Mouse (Mus musculus) G1E (cell line): ENCODE results near the gene Cdhr5. TPM values are rescaled to one million over a fixed set of nuclear protein-coding genes. Genes with fewer than 3 reads are reported as not detected.
A peak's percentile ranks its signal among the peaks of the same experiment; 100 is the strongest.

ENCODE experiments used
- ATAC-seq: 2 replicates; pipeline ENCODE4 v1.8.0; 2016; ENCODE audit warnings: mild to moderate bottlenecking; ENCODE audit not compliant: insufficient number of reproducible peaks, poor library complexity, low FRiP score, severe bottlenecking; ENCODE audit errors: extremely low read depth
- DNase-seq: peaks from one replicate; pipeline ENCODE4 v3.0.0; 2012; ENCODE audit warnings: low spot score
- H3K27me3 ChIP-seq: 2 replicates; pipeline ENCODE4 v1.6.1; 2012; ENCODE audit warnings: mild to moderate bottlenecking, low read length, inconsistent platforms; ENCODE audit not compliant: insufficient read depth
- H3K36me3 ChIP-seq: replicated peaks from 2 replicates; pipeline ENCODE3; 2012; ENCODE audit warnings: mild to moderate bottlenecking, inconsistent platforms
- H3K4me1 ChIP-seq: 2 replicates; pipeline ENCODE4 v1.6.1; 2012; ENCODE audit warnings: low read depth, low read length, inconsistent platforms, mixed read lengths; ENCODE audit not compliant: insufficient read depth
- H3K4me3 ChIP-seq: 2 replicates; pipeline ENCODE4 v1.5.1; 2012; ENCODE audit warnings: low read depth, mild to moderate bottlenecking, inconsistent platforms, low read length, moderate library complexity, mixed read lengths
- H3K9me3 ChIP-seq: replicated peaks from 2 replicates; pipeline ENCODE4 v1.6.1; 2012; ENCODE audit warnings: inconsistent platforms
- CTCF ChIP-seq: IDR thresholded peaks from 2 replicates; pipeline ENCODE4 v1.5.1; 2012; ENCODE audit warnings: low read depth, low read length, inconsistent platforms, mixed read lengths
- GATA1 ChIP-seq: IDR thresholded peaks from 2 replicates; pipeline ENCODE4 v1.6.1; 2012; ENCODE audit warnings: borderline replicate concordance, low read length, inconsistent platforms, mixed read lengths
- GATA2 ChIP-seq: IDR thresholded peaks from 2 replicates; pipeline ENCODE4 v1.6.1; 2012; ENCODE audit warnings: low read depth, low read length, inconsistent platforms, borderline replicate concordance
- POLR2AphosphoS5 ChIP-seq: IDR thresholded peaks from 2 replicates; pipeline ENCODE4 v1.6.1; 2012; ENCODE audit warnings: low read depth, low read length, inconsistent platforms; ENCODE audit not compliant: insufficient replicate concordance
- TAL1 ChIP-seq: conservative IDR thresholded peaks from 2 replicates; pipeline ENCODE4 v1.6.1; 2012; ENCODE audit warnings: low read depth, low read length, inconsistent platforms, mixed read lengths
- polyA plus RNA-seq: library from polyadenylated mRNA; stranded (reverse); fragments of >175 nt; gene quantifications from 2 replicates; pipeline ENCODE4 v1.2.3, GENCODE M21; 2012
- total RNA-seq, 2 experiments: library from RNA; stranded (forward) in 1 of 2; stranded (reverse) in 1 of 2; fragments of 200-1000 nt in 1 of 2; fragments of >200 nt in 1 of 2; fragmentation: Nextera tagmentation in 1 of 2; gene quantifications; 2 replicates each; pipeline ENCODE4 v1.2.3; 2014 to 2017

The Cdhr5 gene
- total and polyA plus RNA-seq, 3 experiments: 0.05 TPM; not detected in 2

- Histone ChIP-seq H3K9me3 (no peaks in the 10 kb centered on the region), H3K4me3 (peak within 1 kb of the TSS; percentile 100), H3K4me1 (peaks cover 40% of the 10 kb centered on the region), H3K27me3 (no peaks in the 10 kb centered on the region), H3K36me3 (peaks cover 40% of the 10 kb centered on the region)
- ATAC-seq (peak; percentile 80), DNase-seq (peak; percentile 91)
- no peak for TF ChIP-seq TAL1
- TF ChIP-seq CTCF: peak; percentile 96
Observed at GRCm38 (mm10) chr7:141228279-141229067, 48.1 kb downstream of the Cdhr5 start, which contains the start of gene Phrf1. Phrf1 (plus strand) TSS chr7:141228784.

DNA sequence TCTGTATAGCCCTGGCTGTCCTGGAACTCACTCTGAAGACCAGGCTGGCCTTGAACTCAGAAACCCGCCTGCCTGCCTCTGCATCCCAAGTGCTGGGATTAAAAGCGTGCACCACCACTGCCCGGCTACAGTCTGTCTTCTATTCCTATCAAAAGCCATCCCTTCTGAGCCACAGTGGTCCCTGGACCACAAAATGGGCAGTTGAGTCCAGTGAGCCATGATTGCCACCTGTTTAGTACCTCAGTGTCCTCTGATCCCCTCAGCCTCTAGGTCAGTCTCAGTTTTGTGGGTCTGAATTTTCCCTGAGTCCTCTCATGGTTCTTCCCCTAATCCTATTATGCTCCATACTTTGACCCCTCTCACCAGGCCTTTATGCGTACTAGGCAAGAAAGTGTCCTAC is 48.8 kb downstream of the Cdhr5 start:
- ATAC-seq (no peak), DNase-seq (no peak)
- H3K4me1 ChIP-seq: peaks cover 41% of the 10 kb centered on the region
- no peaks in the 10 kb centered on the region for H3K27me3 ChIP-seq
- H3K36me3 ChIP-seq: peaks cover 34% of the 10 kb centered on the region
- H3K4me3 ChIP-seq: no peak overlapping the region; the same call in 1 of the 2 replicates
- no peak for TF ChIP-seq TAL1
- no peak for TF ChIP-seq POLR2AphosphoS5
- no peak for TF ChIP-seq GATA1
- no peak for TF ChIP-seq CTCF
- no peak for TF ChIP-seq GATA2
- no peaks in the 10 kb centered on the region for H3K9me3 ChIP-seq

DNA sequence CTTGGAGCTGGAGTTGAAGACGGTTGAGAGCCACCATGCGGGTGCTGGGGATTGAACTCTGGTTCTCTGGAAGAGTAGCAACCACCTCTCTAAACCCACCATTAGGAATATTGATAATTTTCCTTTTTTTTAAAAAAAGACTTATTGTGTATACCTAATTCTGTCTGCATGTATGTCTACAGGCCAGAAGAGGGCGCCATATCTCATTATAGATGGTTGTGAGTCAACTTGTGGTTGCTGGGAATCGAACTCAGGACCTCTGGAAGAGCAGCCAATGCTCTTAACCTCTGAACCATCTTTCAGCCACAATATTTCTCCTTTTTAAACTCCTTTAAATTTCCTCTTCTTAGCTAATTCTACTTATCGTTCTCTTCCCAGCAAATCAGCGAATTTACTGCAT is 50.1 kb downstream of the Cdhr5 start:
- Histone ChIP-seq H3K4me1 (peaks cover 43% of the 10 kb centered on the region), H3K9me3 (no peaks in the 10 kb centered on the region)
- DNase-seq: no peak

DNA sequence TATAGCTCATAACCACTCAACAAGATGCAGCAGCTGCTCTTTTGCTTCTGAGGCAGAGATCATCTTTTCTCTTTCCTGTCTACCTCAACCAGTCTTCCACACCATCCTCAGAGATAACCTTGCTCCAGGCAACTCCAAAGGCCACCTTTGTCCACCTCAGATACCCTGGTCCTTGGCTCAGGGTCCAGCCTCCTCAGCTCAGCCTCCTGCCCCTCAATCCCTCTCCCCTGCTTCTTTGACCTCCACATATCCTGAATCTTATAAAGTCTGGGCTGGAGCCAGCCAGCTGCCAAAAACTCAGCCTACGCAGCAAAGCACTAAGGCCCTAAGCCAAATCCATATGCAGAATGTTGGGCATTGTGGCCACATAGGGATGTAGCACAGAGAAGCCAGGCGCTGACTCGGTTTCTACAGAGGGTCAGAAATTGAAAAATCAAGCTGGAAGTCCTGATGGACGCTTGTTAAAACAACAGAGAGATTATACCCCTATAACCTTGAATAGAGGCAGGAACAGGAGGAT is 53.8 kb downstream of the Cdhr5 start:
- Histone ChIP-seq H3K9me3 (no peaks in the 10 kb centered on the region), H3K4me1 (peaks cover 52% of the 10 kb centered on the region), H3K27me3 (no peaks in the 10 kb centered on the region), H3K4me3 (no peak overlapping the region; the same call in 1 of the 2 replicates), H3K36me3 (peaks cover 34% of the 10 kb centered on the region)
- DNase-seq (no peak), ATAC-seq (no peak)
- TF ChIP-seq GATA2: no peak
- no peak for TF ChIP-seq TAL1
- no peak for TF ChIP-seq CTCF
- no peak for TF ChIP-seq GATA1
- no peak for TF ChIP-seq POLR2AphosphoS5

More for the DNA sequence above, 50.1 kb downstream of the Cdhr5 start:
- H3K36me3 ChIP-seq: peaks cover 21% of the 10 kb centered on the region
- H3K27me3 ChIP-seq: no peaks in the 10 kb centered on the region
- ATAC-seq: no peak
- no peak overlapping the region for H3K4me3 ChIP-seq
- no peak for TF ChIP-seq TAL1
- no peak for TF ChIP-seq POLR2AphosphoS5
- no peak for TF ChIP-seq GATA1
- no peak for TF ChIP-seq GATA2
- no peak for TF ChIP-seq CTCF

GRCm38 (mm10) chr7:141222126-141222467 is 54.5 kb downstream of the Cdhr5 start:
- Histone ChIP-seq H3K9me3 (no peaks in the 10 kb centered on the region), H3K4me3 (peak overlapping the region; percentile 99; the same call in 1 of the 2 replicates), H3K4me1 (peaks cover 57% of the 10 kb centered on the region), H3K36me3 (peaks cover 40% of the 10 kb centered on the region), H3K27me3 (no peaks in the 10 kb centered on the region)
- TF ChIP-seq CTCF (no peak), POLR2AphosphoS5 (no peak), TAL1 (no peak), GATA2 (no peak), GATA1 (no peak)
- ATAC-seq (no peak), DNase-seq (no peak)

GRCm38 (mm10) chr7:141221249-141222125 is 55.1 kb downstream of the Cdhr5 start:
- no peak for TF ChIP-seq CTCF
- TF ChIP-seq POLR2AphosphoS5: no peak
- TF ChIP-seq GATA1: no peak
- no peak for TF ChIP-seq GATA2
- TF ChIP-seq TAL1: no peak
- H3K9me3 ChIP-seq: no peaks in the 10 kb centered on the region
- H3K27me3 ChIP-seq: no peaks in the 10 kb centered on the region
- H3K4me3 ChIP-seq: peak overlapping the region; percentile 99
- DNase-seq: peak; percentile 95
- peaks cover 46% of the 10 kb centered on the region for H3K36me3 ChIP-seq
- H3K4me1 ChIP-seq: peaks cover 63% of the 10 kb centered on the region
- peak; percentile 98 for ATAC-seq
